Mouse (Mus musculus) cerebellum, adult 11-12 months (tissue): ENCODE data around the gene Tmem18.

Experiments used
- DNase-seq: peaks from one replicate; pipeline ENCODE4 v3.0.0; 2022

Gene Tmem18

GRCm38 (mm10) chr12:30584356-30584740, at the start of gene Tmem18:
TSS of gene Tmem18 (plus strand) at chr12:30584426.
- peak; percentile 83 for DNase-seq

DNA sequence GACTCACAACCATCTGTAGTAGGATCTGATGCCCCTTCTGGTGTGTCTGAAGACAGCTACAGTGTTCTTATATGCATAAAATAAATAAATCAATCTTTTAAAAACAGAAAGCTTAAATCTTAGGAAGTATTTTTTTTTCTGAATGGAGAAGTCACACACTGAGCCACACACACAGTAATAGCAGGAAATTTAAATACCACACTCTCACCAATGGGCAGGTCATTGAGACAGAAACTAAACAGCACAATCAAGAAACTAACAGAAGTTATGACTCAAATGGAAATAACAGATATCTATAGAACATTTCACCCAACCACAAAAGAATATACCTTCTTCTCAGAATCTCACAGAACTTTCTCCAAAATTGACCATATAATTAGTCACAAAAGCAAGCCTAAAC, 26.9 kb upstream of the Tmem18 start:
- DNase-seq: no peak

DNA sequence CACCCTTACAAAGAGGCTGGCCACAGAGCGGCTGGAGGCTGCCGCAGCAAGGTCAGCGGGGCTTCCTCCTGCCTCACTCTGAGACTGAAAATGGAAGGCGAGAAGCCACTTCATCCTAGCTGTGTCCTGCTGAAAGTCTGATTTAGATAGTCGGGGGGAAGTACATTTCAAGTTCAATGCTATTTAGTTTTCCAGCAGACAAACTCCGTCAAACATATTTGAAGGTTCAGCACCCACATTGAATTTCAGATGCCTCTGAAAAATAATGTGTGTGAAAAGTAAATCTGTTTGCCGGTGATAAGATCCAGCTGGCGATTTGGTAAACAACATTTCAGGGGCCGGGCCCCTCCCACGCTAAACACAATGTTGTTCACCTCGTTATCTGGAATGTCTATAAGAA, 22.8 kb upstream of the Tmem18 start:
- DNase-seq: no peak

DNA sequence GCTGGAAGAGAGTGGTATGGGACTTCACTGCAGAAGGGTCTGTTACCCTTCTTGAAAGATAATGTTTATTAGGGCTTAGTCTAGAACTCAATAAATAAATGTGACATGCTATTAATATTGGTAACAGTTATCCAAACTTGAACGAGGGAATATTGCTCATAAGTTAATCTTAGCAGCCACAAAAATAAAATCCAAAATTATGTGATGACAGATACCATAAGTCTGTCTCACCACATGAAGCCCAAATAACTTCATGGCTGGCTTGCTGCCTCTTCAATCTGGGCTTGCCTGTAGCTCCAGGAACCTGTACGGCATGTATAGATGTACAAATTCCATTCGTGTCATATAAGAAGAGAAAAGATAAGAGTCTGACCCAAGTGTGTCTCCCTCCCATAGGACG, 12.2 kb upstream of the Tmem18 start:
- no peak for DNase-seq

- no peak for DNase-seq
Measured at GRCm38 (mm10) chr12:30575952-30576351, 8.3 kb upstream of the Tmem18 start.

DNA sequence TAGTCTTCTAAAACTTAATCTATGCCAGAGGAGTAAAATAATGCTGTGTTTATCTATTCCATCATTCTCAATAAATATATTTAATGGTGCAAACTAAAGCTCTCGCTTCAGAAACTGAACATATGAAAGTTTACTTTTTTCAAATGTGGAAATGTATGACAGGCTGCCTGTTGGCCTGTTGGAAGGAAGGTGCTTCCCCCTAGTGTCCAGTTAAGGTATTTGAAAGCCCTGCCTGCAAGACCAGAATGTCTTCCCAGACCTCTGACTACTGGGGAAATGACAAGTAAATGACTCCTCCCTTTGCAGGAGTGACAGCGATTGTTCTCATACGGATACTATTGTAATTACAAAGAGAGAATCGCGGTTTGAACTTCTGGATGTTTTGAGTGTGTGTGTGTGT, 6.2 kb upstream of the Tmem18 start:
- DNase-seq: peak; percentile 21

DNA sequence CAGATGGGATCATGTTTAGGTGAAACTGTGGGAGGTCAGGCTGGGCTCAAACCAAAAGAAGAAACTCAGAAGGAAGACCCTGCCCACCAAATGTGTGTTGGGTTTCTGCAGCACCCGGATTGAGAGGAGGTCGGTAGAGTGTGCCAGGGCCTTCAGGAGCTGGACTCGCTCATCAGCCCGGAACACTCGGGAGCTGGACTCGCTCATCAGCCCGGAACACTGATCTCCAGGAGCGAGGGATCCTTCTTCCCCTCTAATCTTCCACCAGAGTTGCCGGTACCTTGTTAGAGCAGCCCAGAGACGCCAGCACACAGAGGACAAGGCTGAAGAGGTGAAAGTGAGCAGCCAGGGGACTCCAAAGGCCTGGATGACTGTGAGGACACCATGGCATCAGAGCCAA, 2.9 kb upstream of the Tmem18 start:
- no peak for DNase-seq

DNA sequence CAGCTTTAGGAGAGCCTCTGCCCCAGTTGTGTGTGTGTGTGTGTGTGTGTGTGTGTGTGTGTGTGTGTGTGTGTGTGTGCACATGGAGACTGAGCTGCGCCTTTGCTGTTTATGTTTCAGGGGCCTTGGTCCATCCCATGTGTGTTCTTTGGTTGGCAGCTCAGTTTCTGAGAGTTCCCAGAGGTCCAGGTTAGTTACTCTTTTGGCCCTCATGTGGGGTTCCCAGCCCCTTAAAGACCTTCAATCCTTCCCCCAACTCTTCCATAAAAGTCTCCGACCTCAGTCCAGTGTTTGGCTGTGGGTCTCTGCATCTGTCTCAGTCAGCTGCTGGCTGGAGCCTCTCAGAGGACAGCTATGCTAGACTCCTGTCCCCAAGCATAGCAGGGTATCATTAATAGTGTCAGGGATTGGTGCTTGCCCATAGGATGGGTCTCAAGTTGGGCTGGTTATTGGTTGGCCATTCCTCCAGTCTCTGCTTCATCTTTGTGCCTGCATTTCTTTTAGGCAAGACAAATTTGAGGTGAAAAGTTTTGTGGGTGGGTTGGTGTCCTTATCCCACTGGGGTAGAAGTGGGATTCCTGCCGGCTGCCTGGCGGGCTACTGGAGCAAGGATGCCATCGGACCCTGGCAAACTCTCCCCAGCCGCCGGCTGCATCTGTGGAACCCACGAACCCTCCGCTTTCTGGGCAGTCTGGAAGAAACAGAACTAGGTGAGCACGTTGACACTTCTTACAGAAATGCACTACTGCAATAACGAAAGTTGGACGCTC, 455 bp upstream of the Tmem18 start:
- no peak for DNase-seq

- no peak for DNase-seq
Measured at GRCm38 (mm10) chr12:30584863-30585262, 637 bp downstream of the Tmem18 start.

- no peak for DNase-seq
Measured at GRCm38 (mm10) chr12:30591832-30592231, 7.6 kb downstream of the Tmem18 start.

DNA sequence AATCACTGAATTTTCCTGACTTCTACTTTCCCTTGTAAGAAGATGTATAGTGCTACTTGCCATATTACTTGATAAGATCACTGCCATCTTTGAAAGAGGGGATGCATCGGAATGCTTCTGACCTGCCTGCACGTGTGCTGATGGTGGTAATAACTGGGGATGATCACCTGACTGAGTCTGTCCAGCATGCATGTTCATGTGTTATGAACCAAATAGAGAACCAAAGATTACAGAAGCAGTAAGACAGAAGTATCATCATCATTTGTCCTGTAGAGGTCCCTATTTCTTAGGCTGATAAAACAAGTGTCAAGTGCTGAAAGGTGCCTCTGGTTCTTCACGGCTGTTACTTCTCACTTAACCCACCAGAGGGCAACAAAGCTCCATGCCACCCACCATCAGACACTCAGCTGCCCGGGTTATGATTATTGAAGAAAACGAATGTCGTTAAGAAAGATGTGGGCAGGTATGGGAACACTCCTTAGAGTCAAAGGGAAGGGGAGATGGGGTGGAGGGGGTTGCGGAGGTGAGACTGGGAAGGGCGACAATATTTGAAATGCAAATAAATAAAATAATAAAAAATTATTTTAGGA, 12.7 kb downstream of the Tmem18 start:
- DNase-seq: peak; percentile 37

DNA sequence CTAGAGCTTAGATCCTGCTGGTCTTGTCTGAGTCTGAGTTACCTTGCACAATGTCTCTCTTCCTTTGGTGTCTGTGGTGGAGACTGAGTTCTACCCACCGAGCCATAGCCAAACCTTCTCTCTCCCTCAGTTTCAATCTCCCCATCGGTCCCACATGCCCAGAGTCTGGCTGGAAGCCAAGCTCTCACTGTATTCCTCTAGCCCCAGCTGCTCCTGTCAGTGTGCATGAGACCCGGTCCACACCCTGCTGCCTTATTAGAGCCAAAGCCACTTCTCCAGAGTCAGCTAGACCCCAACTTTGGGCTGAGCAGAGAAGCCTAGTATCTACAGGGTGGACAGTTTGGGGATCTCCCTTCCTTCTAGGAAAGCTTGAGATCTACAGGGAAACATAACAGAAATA, 14.7 kb downstream of the Tmem18 start:
- DNase-seq: no peak

GRCm38 (mm10) chr12:30599474-30599873, 15.2 kb downstream of the Tmem18 start:
- no peak for DNase-seq

GRCm38 (mm10) chr12:30599997-30600396, 15.8 kb downstream of the Tmem18 start:
- no peak for DNase-seq

- DNase-seq: no peak
Measured at GRCm38 (mm10) chr12:30604012-30604411, 19.8 kb downstream of the Tmem18 start.

DNA sequence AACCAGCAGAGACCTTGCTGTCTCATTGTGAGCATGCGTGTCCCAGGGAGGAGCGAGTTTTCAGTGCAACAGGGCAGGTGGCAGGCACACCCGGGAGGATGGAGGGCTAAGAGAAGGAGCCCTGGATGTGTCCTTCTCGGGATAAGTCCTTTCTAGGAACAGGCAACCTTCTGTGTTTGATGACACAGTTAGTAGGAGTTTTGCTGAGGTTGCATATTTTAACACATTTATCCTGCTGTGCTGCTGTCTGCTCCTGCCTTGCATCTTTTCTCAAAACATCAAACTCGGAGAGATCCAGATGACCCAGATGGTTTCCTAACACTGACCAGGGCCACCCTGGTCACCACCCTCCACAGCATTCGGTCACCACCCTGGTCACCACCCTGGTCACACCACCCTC, 20.6 kb downstream of the Tmem18 start:
- DNase-seq: no peak

- DNase-seq: no peak
Measured at GRCm38 (mm10) chr12:30605941-30606340, 21.7 kb downstream of the Tmem18 start.

DNA sequence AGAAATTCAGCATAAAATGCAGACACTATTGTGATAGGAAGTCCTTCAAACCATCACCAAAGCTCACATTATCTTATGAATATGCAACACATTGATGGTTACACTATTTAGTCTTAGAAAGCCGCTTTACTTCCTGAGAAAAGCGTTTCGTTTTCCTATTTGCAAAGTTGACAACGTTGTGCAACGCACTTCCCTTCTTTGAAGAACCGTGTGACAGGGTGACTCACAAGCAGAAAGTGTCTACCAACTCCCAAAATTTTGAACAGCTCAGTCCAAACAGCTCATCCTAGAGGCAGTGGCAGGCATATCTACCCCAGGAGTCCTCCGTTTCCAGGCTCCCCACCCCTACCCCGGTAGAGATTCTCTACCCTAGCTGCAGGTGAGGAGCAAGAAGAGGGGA, 22.5 kb downstream of the Tmem18 start:
- no peak for DNase-seq

- no peak for DNase-seq
Measured at GRCm38 (mm10) chr12:30618425-30618824, 34.2 kb downstream of the Tmem18 start.

DNA sequence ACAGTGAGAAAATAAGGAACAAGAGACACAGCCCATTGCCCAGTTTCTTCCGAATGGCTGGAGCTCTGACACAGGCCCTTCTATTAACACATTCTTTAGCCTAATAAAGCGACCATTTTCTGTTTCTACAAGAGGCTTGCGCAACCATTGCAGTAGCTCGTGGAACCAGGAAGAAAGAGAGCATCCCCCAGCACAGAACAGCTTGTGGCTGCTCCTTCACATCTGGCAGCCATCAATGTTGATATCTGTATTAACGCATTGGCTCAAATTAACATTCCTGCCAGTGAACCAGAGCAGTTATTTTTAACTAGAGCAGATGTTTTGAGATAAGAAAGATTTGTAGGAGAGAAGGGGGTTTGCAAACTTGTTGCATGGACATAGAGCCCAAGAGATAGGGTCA, 44.2 kb downstream of the Tmem18 start:
- DNase-seq: no peak

DNA sequence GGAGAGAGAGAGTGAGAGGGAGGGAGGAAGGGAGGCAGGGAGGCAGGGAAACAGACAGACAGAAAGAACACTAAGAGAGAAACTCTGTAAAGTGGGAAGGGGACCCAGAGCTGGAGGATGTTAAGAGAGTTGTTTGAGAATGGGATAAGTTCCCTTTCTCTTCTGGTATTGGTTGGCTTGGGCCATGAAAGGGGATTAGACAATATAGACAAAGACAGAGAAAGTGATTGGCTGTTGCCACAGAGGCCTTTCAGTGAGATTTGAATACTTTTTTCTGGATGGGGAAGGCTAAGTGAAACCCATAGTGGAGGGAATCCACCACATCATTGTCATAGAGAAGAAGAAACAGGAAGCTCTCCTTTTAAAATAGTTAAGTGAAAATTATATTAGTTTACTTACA, 50.3 kb downstream of the Tmem18 start:
- no peak for DNase-seq
